Mouse (Mus musculus) bone marrow macrophage, adult 2 months (primary cell): Measurements from ENCODE around the gene Tyms.

Source experiments
- CTCF ChIP-seq: IDR thresholded peaks from 2 replicates; pipeline ENCODE4 v1.5.1; 2012; ENCODE audit warnings: low read depth, mild to moderate bottlenecking, low read length, moderate library complexity
- POLR2A ChIP-seq: IDR thresholded peaks from 2 replicates; pipeline ENCODE4 v1.6.1; 2012; ENCODE audit warnings: mild to moderate bottlenecking, low read depth, low read length, borderline replicate concordance

DNA sequence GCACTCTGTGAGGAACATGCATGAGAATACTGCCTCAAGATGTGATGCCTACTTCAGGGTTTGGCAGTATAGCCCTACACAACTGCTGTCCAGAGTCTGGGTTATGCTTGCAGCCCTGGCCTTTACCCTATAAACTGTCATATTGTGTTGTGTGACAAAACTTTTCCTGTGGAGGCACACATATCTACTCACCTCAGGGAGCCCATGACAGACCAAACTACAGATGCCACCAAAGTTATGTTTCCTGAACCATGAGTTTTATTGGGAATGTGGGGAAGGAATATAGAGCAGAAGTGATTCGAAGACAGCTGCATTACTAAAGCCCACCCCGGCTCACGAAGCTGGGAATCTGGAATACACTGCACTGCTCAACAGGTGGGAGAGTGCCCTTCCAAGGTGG is 29.9 kb upstream of the Tyms start:
- TF ChIP-seq POLR2A: no peak
- TF ChIP-seq CTCF: no peak
